Mouse (Mus musculus): Measurements from ENCODE around the gene Gas7. TPM values are rescaled to one million over a fixed set of nuclear protein-coding genes. Genes with fewer than 3 reads are reported as not detected.

Gene Gas7
- polyA plus RNA-seq, 1 experiment from 2014 or later, result 2.7 TPM

- TF ChIP-seq EP300 (IDR thresholded peaks at IDR 0.05; ENCODE audit: low read depth), result no peak
- TF ChIP-seq CTCF (IDR thresholded peaks at IDR 0.05; ENCODE audit: low read depth), result no peak
- Histone ChIP-seq H3K4me3 (ENCODE audit: low read depth, low read length) (no peak overlapping the region), H3K9ac (replicated peaks) (no peak overlapping the region), H3K4me1 (ENCODE audit: insufficient read depth) (peaks cover 9% of the 10 kb centered on the region), H3K27ac (ENCODE audit: low read depth) (no peak overlapping the region), H3K4me2 (ENCODE audit: low read depth, low read length) (no peak overlapping the region), H3K36me3 (replicated peaks; ENCODE audit: insufficient read depth, low read length) (no peaks in the 10 kb centered on the region), H3K27me3 (ENCODE audit: insufficient read depth, low read length) (no peaks in the 10 kb centered on the region), H3K9me3 (ENCODE audit: low read length) (no peaks in the 10 kb centered on the region)
- WGBS (ENCODE audit: insufficient replicate concordance), result 64% methylated on average over 5 of the region's 5 CpGs
- DNase-seq, result no peak
- no peak for ATAC-seq
These were observed 111.5 kb downstream of the Gas7 start for GRCm38 (mm10) chr11:67566704-67567103.

GRCm38 (mm10) chr11:67567184-67567583, 111.9 kb downstream of the Gas7 start:
- Histone ChIP-seq H3K27ac (ENCODE audit: low read depth) (no peak overlapping the region), H3K9me3 (ENCODE audit: low read length) (no peaks in the 10 kb centered on the region), H3K4me1 (ENCODE audit: insufficient read depth) (peaks cover 9% of the 10 kb centered on the region), H3K4me2 (ENCODE audit: low read depth, low read length) (no peak overlapping the region), H3K27me3 (ENCODE audit: insufficient read depth, low read length) (no peaks in the 10 kb centered on the region), H3K9ac (replicated peaks) (no peak overlapping the region), H3K36me3 (replicated peaks; ENCODE audit: insufficient read depth, low read length) (no peaks in the 10 kb centered on the region), H3K4me3 (ENCODE audit: low read depth, low read length) (no peak overlapping the region)
- WGBS (ENCODE audit: insufficient replicate concordance), result 75% methylated on average over 5 of the region's 5 CpGs
- no peak for ATAC-seq
- no peak for DNase-seq
- no peak for TF ChIP-seq EP300 (IDR thresholded peaks at IDR 0.05; ENCODE audit: low read depth)
- no peak for TF ChIP-seq CTCF (IDR thresholded peaks at IDR 0.05; ENCODE audit: low read depth)

GRCm38 (mm10) chr11:67567991-67568390, 112.8 kb downstream of the Gas7 start:
- Histone ChIP-seq H3K27ac (ENCODE audit: low read depth) (no peak overlapping the region), H3K4me2 (ENCODE audit: low read depth, low read length) (no peak overlapping the region), H3K9me3 (ENCODE audit: low read length) (no peaks in the 10 kb centered on the region), H3K4me3 (ENCODE audit: low read depth, low read length) (no peak overlapping the region), H3K27me3 (ENCODE audit: insufficient read depth, low read length) (no peaks in the 10 kb centered on the region), H3K4me1 (ENCODE audit: insufficient read depth) (peaks cover 2% of the 10 kb centered on the region), H3K9ac (replicated peaks) (no peak overlapping the region), H3K36me3 (replicated peaks; ENCODE audit: insufficient read depth, low read length) (no peaks in the 10 kb centered on the region)
- 69% methylated on average over 4 of the region's 4 CpGs for WGBS (ENCODE audit: insufficient replicate concordance)
- no peak for DNase-seq
- TF ChIP-seq EP300 (IDR thresholded peaks at IDR 0.05; ENCODE audit: low read depth) (no peak), CTCF (IDR thresholded peaks at IDR 0.05; ENCODE audit: low read depth) (no peak)
- ATAC-seq, result no peak

DNA sequence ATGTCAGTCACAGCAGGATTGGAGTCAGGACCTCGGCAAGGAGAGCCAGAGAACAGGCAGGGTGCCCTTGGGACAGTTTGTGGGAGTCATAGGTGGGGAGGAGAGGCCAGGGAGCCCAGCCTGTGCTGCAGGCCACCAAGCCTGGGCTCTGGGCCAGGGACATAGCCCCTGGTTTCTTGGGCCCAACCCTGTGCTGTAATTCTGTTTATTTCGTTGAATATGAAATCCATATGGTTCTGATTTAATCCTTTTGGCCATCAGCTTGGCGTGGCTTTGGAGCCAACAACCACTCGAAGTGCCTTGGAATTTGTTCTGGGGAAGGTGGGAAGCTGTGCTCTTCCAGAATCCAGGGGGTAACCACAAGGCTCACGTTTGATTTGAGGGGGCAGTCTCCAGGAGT, 113.6 kb downstream of the Gas7 start:
- no peaks in the 10 kb centered on the region for H3K9me3 ChIP-seq (ENCODE audit: low read length)
- DNase-seq, result no peak
- no peak overlapping the region for H3K9ac ChIP-seq (replicated peaks)
- H3K4me1 ChIP-seq (ENCODE audit: insufficient read depth), result no peaks in the 10 kb centered on the region; the same call in 1 of the 2 replicates
- TF ChIP-seq EP300 (IDR thresholded peaks at IDR 0.05; ENCODE audit: low read depth) (no peak), CTCF (IDR thresholded peaks at IDR 0.05; ENCODE audit: low read depth) (no peak)
- no peak for ATAC-seq
- H3K4me3 ChIP-seq (ENCODE audit: low read depth, low read length), result no peak overlapping the region
- H3K27me3 ChIP-seq (ENCODE audit: insufficient read depth, low read length), result no peaks in the 10 kb centered on the region
- WGBS (ENCODE audit: insufficient replicate concordance), result 71% methylated on average over 5 of the region's 5 CpGs
- H3K27ac ChIP-seq (ENCODE audit: low read depth), result no peak overlapping the region
- H3K4me2 ChIP-seq (ENCODE audit: low read depth, low read length), result no peak overlapping the region
- H3K36me3 ChIP-seq (replicated peaks; ENCODE audit: insufficient read depth, low read length), result no peaks in the 10 kb centered on the region

DNA sequence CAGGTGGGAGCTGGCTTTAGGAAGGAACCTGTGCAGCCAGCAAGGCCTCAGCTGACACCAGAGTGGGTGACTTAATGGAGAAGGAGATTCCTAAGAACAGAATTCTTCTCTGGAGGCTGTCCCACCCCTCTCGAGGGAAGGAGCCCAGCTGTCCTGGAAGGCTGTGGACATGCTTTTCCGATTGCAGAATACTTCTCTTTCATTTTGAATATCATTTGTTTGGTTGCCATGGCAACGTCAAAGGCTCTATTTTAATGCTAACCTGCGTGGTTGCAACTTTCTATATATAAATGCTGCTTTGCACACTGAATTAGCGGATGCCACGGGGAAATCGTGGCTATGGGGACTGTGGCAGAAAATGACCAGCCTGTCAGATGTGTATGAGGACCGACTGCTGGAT, 115.7 kb downstream of the Gas7 start:
- no peak for ATAC-seq
- no peaks in the 10 kb centered on the region for H3K36me3 ChIP-seq (replicated peaks; ENCODE audit: insufficient read depth, low read length)

DNA sequence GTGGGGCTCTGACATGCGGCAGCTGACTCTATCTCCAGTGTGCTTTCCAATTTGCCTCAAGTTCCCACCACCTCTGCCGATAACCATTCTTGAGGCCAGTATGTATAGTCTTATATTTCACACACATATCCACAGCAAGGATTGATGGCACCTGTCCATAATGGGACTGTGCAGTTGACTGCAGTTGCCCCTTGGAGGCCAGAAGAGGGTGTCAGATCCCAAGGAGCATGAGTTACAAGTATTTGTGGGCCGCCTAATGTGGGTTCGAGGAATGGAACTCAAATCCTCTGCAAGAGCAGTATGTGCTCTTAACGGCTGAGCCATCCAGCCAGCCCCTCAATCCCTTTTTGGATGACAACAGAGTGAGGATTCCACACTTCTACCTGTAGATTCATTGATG, 119.1 kb downstream of the Gas7 start:
- TF ChIP-seq EP300 (IDR thresholded peaks at IDR 0.05; ENCODE audit: low read depth) (no peak), CTCF (IDR thresholded peaks at IDR 0.05; ENCODE audit: low read depth) (peak; percentile 39)
- H3K36me3 ChIP-seq (replicated peaks; ENCODE audit: insufficient read depth, low read length), result no peaks in the 10 kb centered on the region
- no peak overlapping the region for H3K4me3 ChIP-seq (ENCODE audit: low read depth, low read length)
- H3K27me3 ChIP-seq (ENCODE audit: insufficient read depth, low read length), result no peaks in the 10 kb centered on the region
- DNase-seq (no peak), ATAC-seq (no peak)
- H3K4me2 ChIP-seq (ENCODE audit: low read depth, low read length), result no peak overlapping the region
- no peak overlapping the region for H3K9ac ChIP-seq (replicated peaks)
- H3K9me3 ChIP-seq (ENCODE audit: low read length), result no peaks in the 10 kb centered on the region
- peaks cover 29% of the 10 kb centered on the region for H3K4me1 ChIP-seq (ENCODE audit: insufficient read depth)
- no peak overlapping the region for H3K27ac ChIP-seq (ENCODE audit: low read depth)
- WGBS (ENCODE audit: insufficient replicate concordance), result 76% methylated on average over 5 of the region's 5 CpGs

More for the DNA sequence above, 115.7 kb downstream of the Gas7 start:
- H3K4me3 ChIP-seq (ENCODE audit: low read depth, low read length), result no peak overlapping the region
- WGBS (ENCODE audit: insufficient replicate concordance), result 65% methylated on average over 8 of the region's 8 CpGs
- no peak overlapping the region for H3K4me2 ChIP-seq (ENCODE audit: low read depth, low read length)
- H3K9me3 ChIP-seq (ENCODE audit: low read length), result no peaks in the 10 kb centered on the region
- TF ChIP-seq EP300 (IDR thresholded peaks at IDR 0.05; ENCODE audit: low read depth) (no peak), CTCF (IDR thresholded peaks at IDR 0.05; ENCODE audit: low read depth) (no peak)
- H3K27me3 ChIP-seq (ENCODE audit: insufficient read depth, low read length), result no peaks in the 10 kb centered on the region
- no peaks in the 10 kb centered on the region; the same call in 1 of the 2 replicates for H3K4me1 ChIP-seq (ENCODE audit: insufficient read depth)
- no peak for DNase-seq
- no peak overlapping the region for H3K27ac ChIP-seq (ENCODE audit: low read depth)
- no peak overlapping the region for H3K9ac ChIP-seq (replicated peaks)

GRCm38 (mm10) chr11:67577472-67577871, 122.2 kb downstream of the Gas7 start:
- ATAC-seq (no peak), DNase-seq (no peak)
- Histone ChIP-seq H3K9me3 (ENCODE audit: low read length) (no peaks in the 10 kb centered on the region), H3K4me2 (ENCODE audit: low read depth, low read length) (no peak overlapping the region), H3K27ac (ENCODE audit: low read depth) (no peak overlapping the region), H3K9ac (replicated peaks) (no peak overlapping the region), H3K36me3 (replicated peaks; ENCODE audit: insufficient read depth, low read length) (no peaks in the 10 kb centered on the region), H3K4me1 (ENCODE audit: insufficient read depth) (peaks cover 44% of the 10 kb centered on the region), H3K27me3 (ENCODE audit: insufficient read depth, low read length) (no peaks in the 10 kb centered on the region), H3K4me3 (ENCODE audit: low read depth, low read length) (no peak overlapping the region)
- WGBS (ENCODE audit: insufficient replicate concordance), result 57% methylated on average over 5 of the region's 5 CpGs
- TF ChIP-seq CTCF (IDR thresholded peaks at IDR 0.05; ENCODE audit: low read depth) (no peak), EP300 (IDR thresholded peaks at IDR 0.05; ENCODE audit: low read depth) (no peak)
